Mouse (Mus musculus): ENCODE results near the gene Mars.

Gene Mars

DNA sequence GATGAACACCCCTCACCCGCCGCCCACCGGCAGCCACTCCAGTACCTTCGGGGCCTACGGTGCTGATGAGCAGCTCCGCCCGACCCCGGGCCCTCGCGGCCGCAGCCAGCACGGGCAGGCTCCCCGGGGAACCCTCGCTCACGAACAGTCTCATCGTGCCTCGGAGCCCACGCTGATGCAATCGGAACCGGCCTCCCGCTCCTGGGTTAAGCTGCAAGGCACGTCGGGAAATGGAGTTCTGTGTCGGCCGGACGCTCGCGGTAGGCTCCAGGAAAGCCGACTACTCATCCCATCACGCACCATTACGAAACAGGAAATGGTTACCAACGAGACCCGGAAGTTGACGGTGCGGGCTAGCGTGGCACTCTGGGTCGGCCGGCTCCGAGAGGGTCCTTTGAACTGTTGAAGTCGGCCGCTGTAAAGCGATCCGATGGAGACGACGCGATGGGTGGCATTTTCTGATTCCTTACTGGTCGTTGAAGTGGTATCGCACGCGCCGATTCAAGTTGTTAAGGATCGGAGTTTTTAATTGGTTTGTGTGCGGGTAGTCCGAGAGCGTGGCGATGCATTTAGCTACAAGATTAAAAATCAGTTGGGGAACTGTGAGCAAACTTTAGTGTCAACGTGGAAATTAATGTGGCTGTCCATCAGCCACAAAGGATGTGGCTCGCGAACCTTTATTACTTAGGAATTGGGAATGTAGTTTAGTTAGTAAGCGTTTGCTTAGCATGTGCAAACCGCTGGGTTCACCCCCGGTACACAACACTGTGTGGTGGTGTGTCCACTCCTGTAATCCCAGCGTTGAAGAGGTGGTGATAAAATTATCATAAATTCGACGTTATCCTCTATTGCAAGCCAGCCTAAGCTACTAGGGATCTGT lies at the start of gene Mars:
TSS of gene Mars (minus strand) at position 311 of the 880 bp plus-strand sequence.
- in situ Hi-C loops (cut with MboI, MseI) = no loop called here

DNA sequence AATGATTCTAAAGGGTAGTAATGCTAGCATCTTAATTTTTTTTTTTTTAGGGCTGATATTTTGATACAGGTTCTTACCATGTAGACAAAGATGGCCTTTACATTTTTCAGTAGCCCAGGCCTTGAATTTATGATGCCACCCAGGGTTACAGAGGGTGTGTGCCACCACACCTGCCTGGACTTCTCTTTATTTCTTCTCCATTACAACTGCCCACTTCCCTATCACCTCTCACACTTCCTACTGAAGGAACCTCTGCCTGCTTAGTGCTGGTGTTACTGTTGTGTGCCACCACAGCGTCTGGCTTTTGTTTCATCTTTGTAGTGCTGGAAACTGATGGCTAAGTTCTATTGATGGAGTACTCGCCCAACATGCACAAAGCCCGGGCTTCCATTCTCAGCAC lies 49.1 kb upstream of the Mars start:
- in situ Hi-C loops (cut with MboI, MseI) = no loop called here

DNA sequence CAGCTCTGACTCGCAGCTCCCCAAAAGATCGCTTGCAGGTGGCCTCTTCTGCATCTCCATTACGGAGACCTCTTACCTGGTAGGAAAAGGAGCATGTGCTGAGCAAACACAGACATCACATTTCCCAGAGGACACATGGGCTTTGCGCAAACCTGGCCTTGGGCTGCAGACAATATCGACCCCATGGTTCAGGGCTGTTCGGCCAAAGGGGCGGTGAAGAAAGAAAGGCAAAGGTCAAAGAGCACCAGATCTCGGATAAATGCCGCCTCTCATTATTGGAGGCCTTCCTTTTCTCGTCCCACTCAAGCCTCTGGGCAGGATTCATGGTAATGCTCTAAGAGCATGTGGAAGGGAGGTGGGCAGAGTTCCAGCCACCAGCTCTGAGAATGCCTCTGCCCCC lies 43.8 kb upstream of the Mars start:
- in situ Hi-C loops (cut with MboI, MseI) = no loop called here

DNA sequence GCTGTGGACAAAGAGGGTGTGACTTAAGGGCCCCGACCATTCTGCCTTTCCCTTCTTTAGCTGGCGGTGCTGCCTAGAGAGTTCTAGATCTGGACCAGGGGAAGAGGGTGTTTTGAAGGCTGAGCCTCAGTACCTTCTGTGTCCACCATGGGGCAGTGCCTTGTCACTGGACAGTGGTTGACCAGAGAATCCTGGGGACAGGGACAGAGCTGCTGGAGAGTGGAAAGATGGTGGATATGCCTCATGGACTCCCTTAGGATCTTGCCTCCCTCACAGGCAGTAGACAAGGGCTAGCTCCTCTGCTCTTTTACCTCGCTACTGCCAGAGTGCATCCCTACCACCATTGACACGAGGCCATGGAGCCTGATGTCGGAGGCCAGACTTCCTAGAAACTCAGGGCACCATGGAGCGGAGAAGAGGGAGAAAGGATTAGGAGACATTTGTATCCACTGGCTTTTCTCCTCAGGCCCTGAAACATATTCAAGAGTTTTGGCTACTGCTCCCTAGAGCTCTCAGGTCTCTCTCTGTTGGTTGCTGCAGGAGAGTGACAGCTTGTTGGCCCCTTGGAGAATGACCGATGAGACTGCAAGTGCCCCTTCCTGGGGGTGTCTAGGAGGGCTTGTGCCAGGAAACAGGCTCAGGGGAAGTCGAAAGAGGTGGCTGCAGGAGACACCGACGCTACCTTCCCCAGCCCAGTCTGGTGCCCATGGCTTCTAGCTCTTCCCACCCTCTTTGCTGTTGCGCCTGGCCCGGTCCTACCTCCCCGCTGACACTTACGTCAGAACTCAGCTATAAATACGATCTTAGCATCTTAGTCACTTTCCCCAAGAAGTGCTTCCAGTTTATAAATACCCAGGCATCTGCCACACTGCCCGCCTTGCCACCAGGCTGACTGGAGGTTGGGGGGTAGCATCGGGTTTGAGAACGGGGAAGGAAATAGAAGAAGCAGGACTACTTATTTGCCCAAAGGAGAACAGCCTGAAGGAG lies 42.6 kb upstream of the Mars start, which contains the start of gene Inhbe:
TSS of gene Inhbe (minus strand) at position 503 of the 987 bp plus-strand sequence.
- in situ Hi-C loops (cut with MboI, MseI) = no loop called here

DNA sequence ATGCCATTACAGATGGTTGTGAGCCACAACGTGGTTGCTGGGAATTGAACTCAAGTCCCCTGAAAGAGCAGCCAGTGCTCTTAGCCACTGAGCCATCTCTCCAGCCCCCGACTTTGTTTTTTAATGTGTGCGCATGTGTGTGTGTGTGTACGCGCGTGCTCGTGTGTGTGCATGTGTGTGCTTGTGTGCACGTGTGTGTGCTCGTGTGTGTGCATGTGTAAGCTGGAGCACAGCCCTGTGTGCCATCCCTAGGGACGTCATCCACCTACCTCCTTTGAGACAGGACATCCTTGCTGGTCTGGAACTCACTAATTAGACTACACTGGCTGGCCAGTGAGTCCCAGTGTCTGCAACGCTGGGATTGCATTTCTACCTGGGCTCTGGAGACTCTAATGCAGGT lies 41.2 kb upstream of the Mars start:
- in situ Hi-C loops (cut with MboI, MseI) = no loop called here

DNA sequence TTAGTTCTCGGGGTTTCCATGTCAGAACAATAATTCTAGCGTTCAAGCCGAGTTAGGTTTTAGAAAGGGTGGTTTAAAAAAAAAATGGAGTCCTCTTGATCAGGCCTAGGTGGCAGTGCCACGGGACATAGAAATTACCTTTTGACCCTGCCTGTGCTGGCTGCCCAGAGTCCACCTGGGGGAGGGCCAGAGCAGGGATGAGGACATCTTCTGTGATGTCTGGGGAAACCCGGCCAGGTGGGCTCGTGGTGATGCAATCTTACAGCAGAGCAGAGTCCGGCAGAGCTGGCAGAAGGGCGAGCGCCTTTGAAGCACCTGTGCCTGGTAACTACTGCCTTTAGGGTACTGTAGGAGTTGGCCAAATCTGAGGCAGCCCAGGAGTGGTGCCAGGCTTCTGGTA lies 40.6 kb upstream of the Mars start:
- in situ Hi-C loops (cut with MboI, MseI) = no loop called here

DNA sequence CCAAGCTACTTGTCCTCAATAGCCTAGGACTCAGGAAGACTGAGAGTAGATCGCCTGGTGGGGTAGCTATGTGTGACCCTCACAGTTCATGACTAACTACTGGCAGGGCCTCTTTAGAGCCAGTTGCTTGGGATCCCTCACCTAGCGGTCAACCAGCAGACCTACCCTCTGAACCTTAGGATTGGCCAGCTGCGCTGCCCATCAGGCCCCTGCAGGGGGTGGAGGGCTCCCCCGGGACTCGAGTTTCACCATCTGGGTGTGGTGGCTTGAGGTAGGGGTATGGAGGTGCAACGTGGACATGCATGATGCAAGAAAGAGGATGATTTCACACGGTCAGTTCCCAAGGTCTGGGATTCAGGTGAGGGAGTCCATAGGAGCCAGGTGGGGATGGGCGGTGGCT lies 40.1 kb upstream of the Mars start:
- in situ Hi-C loops (cut with MboI, MseI) = no loop called here

DNA sequence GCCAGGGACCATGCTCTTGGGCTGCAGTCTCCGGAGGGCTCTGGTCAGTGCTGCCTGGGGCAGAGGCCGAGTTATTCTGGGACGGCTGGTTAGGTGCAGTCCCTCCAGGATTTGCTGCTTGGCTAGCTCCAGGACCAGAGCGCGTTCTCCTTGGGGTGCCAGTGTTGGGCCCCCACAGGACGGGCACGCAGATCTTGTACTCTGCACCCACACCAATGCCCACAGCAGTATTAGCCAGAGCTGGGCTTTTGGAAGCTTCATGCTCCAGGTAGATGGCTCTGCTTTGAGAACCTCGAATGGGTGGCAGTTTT lies 39.7 kb upstream of the Mars start:
- in situ Hi-C loops (cut with MboI, MseI) = no loop called here

DNA sequence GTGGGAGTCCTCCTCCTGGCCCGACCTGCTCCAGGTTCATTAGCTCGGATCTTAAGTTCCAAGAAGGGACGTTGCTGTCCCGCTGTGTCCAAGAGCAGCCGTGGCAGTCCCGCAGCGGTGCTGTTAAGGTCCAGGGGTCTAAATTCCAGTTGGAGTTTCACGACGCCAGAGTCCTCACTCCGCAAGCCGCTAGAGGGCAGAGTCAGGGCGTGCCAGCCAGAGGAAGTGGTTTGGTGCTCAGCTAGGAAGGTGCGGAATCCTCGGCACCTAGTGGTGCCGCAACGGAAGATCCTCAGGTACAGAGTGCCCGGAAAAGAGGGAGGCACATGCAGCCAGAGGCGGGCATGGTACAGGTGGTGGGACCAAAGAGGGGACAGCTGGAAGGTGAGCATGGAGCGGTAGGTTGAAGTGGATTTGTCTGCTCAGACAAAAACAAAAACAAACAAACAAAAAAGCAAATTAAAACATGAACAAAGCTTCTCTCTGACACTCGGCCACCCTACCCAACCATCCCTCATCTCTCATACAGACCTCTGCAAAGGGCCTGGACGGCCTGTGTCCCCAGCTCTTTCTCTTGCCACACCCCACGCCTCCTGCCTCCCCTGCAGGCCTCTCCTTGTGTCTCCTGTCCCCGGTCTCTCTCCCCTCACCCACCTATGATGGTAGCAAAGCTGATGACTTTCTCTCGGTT lies 39.2 kb upstream of the Mars start:
- in situ Hi-C loops (cut with MboI, MseI) = no loop called here

DNA sequence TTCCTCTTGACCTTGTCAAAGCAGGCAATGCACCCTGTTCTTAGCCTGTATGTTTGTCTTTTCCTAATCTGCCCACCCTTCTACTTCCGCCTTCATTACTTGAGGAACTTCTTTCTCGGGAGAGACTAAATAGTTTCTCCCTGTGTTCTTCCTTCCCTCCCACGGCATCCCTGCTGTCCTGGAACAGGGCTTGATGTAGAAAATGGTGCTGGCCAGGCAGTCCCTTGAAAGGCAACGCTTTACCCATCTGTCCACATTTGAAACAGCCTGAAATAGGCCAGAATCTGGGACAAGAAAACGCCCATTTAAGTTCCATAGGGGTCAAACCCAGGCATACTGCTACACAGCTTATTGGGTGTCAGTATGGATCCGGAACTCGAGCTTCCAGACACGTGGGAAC lies 38.2 kb upstream of the Mars start:
- in situ Hi-C loops (cut with MboI, MseI) = no loop called here

DNA sequence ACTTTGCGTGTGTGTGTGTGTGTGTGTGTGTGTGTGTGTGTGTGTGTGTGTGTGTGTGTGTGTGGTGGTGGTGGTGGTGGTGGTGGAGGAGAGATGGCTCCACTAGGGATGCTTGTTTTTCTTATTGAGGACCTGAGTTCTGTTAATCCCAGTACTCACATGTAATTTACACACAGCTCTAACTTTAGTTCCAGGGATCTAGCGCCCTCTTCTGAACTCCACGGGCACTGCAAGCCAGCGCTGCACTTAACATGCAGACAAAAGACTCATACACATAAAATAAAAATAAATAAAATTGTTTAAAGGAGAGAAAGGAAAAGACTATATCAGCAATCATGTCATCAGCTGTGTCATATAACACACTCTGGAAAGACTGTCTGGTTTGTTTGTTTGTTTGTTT lies 37.4 kb upstream of the Mars start:
- in situ Hi-C loops (cut with MboI, MseI) = no loop called here

DNA sequence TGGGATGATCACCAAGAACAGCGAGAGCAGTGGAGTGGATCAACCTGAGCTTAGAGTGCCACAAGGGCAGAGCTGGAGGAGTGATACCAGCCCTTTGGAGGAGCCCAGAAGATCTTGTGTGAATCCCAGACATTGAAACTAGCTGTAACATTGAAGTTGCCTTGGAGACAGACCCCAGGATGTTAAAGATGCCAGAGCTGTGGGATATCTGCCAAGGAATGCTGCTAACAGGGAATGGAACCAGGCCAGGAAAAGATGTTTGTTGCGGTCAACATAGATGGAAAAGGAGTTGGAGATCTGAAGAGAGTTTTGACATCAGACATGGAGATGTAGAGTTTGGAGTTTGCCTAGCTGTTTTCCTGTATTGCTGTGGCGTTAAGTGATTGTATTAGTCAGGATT lies 34.6 kb upstream of the Mars start:
- in situ Hi-C loops (cut with MboI, MseI) = no loop called here

DNA sequence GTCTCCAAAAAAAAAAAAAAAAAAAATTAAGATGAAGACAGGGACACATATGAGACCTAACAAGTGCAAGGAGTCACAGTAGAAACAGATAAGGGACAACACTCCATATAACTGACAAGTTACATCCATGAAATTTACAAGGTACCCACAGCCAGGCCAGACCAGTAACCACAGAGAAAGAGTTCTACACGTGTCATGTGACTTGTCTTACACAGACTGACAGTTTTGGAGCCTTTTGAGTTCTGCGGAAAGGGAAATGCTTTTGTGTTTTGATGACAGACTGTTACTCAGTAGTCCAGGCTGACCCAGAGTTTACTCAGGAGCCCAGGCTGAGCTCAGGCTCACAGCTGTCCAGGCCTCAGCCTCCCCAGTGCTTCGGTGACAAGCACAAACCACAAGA lies 31.4 kb upstream of the Mars start:
- in situ Hi-C loops (cut with MboI, MseI) = no loop called here

DNA sequence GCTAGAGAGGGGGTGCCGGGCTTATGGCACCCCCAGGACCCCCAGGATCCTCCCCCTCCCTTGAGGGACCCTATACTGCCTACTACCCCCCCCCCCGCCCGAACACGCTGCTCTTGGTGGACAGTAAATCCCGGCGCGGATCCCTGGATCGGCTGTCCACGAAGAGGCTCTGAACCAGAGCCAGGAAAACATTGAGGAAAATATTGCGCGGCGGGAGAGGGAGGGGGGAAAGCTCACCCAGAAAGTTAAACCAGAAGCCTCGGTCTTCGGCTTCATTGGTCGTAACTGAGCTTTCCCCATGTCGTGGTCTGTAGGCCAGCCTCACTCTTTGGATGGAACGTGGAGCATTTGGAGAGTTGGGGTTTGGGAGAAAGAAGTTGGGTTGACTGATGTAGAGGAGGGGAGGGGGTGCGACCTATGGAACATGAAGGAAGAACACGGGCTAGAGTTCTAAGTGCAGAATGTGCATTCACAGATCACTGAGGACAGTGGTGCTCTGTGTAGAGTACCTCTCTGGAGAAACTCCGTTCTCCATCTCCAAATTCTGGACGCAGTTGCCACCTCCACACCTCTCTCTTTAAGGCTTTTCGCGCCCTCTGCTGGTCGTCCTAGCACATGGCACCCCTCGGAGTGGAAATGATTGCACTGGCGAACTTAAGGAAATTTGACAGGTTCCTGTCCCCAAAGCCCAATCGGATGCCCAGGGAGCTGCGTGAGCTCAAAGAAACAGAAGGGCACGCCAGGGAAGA lies 30.5 kb upstream of the Mars start, which contains the start of gene Gli1:
TSS of gene Gli1 (minus strand) at position 84 of the 749 bp plus-strand sequence.
- in situ Hi-C loops (cut with MboI, MseI) = no loop called here

DNA sequence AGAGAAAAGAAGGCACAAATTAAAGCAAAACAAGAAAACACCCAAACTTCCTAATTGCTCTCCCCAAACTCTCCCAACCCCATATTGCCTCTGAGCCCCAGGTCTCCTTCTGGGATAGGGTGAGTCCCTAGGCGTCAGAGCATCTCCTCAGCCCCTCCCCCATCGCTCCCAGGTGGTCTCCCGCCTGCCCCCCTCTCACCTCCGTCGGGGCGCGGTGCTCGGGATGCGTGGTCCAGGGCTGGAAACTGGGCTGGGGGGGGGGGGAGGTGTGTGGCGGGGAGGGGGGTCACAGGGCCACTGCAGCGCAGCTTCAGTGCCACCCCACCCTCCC lies 29.7 kb upstream of the Mars start:
- in situ Hi-C loops (cut with MboI, MseI) = no loop called here

DNA sequence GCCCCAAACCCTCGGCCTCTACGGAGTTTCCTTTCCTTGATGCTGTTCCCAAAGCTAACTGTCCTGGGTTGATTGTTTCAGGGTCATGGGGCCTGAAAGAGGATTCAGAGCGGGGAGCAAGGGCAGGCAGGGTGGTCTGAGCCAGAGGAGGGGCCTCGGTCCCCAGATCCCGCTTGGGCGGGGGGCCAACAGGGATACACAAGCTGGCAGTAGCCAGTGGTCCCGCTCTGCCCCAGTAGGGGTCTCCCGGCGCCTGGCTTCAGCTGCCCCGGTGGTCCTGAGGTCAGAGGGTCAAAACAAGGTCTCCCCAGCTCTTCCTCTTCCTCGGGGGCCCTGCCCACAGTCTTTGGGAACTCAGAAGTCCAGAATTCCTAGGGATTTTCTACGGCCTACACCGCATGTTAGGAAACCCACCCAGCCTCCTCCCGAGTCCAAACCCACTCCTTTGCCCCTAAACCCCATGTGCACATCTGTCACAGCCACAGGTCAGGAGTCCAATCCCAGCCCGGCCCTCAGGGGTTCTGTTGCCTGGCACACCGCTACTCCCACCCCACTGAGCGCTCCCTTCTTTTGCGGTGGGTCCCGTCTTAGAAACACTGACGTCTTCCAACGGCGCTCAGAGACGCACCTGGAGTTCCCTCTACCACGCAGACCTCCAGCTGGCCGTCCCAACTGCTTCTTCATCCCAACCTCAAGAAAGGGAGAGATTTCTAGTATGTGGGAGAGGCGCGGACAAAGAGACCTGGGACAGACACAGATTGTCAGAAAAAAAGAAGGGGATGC lies 29.2 kb upstream of the Mars start:
- in situ Hi-C loops (cut with MboI, MseI) = no loop called here

DNA sequence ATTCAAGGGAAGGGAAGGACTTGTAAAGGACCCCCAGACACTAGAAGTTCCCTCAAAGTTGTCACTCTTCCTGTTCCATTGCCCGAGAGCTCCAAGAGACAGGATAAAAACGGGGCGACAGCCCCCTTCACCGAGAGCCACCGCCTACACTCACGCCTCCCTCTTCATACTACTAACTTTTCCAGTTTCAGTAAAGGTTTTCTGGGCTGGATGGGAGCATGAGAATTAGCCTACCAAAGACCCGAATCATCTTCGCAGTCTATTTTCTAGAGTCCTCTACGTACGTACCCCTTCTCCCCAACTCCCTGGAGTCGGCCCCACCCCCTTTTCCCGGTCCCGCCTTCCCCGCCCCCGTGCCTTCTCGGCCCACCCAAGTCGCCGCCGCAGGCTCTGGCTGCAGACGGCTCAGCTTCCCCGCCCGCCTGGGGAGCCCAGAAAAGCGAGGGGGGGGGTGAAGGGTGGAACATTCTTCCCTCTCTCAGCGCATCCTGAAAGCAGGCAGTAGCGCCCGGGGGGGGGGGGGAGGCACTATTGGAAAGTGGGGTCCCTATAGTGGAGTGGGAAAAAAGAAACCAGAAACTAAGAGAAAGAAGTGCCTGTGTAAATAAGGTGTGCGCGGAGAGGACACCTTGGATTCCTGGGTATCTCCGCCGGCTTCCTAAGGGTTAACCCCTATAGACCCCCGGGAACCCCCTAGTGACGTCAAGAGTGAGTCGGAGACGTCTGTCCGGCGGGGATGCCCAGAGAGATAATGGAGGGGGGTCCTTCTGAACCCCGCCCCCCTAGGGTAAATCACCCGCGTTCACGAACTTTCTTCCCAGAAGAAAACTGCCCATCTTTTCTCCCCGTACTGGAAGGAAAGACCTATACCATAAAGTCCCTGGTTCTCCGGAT lies 28.3 kb upstream of the Mars start:
- in situ Hi-C loops (cut with MboI, MseI) = no loop called here

DNA sequence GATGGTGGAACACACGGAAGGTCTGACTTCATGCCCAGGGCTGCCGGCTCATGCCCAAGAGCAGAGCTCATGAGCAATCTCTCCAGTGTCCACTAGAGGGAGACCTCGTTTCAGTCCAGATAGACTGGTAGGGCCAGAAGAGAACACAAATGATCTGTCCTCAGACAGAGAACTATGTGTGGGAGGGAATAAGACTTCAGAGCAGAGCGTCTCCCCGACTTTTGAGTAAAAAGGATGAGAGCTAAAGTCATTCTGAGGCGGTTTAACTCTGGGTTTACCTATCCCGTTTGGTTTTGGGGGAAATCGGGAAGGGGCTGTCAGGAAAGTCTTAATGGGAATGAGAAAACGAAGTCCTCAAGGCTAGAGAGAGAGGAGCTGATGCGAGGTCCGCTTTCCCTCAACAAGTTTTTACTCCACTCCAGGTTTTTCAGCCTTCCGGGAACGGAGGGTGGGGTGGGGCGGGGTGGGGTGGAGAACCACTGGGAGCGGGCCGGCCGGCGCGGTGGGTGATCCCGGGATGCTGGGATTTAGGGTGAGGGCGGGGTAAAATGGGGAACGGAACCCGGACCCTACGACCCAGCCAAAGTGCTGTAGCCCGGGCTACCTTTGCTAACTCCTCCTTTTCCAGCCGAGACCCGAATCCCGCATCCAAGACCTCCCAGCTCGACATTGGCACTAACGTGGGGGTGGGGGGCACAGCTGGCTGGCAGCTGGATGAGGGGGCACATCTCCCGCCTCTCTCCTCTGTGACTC lies 27.5 kb upstream of the Mars start:
- in situ Hi-C loops (cut with MboI, MseI) = no loop called here
